Mouse (Mus musculus): Measurements from ENCODE around the gene Rnf130.

Rnf130 gene

GRCm38 (mm10) chr11:50132265-50132664 lies 107.1 kb downstream of the Rnf130 start:
- no peak for DNase-seq (ENCODE audit: low read depth, low spot score)

GRCm38 (mm10) chr11:50134136-50134859 lies 109.2 kb downstream of the Rnf130 start:
- no peak for DNase-seq (ENCODE audit: low read depth, low spot score)

GRCm38 (mm10) chr11:50138206-50138822 lies 113.2 kb downstream of the Rnf130 start:
- DNase-seq (ENCODE audit: low read depth, low spot score) = no peak

- DNase-seq (ENCODE audit: low read depth, low spot score) = no peak
Observed at GRCm38 (mm10) chr11:50139571-50139970, 114.4 kb downstream of the Rnf130 start.

GRCm38 (mm10) chr11:50145529-50145928 lies 120.4 kb downstream of the Rnf130 start:
- DNase-seq (ENCODE audit: low read depth, low spot score) = no peak

- DNase-seq (ENCODE audit: low read depth, low spot score) = no peak
Observed at GRCm38 (mm10) chr11:50146121-50146520, 121.0 kb downstream of the Rnf130 start.

GRCm38 (mm10) chr11:50147267-50147957 lies 122.3 kb downstream of the Rnf130 start:
- no peak for DNase-seq (ENCODE audit: low read depth, low spot score)

GRCm38 (mm10) chr11:50147958-50148476 lies 122.9 kb downstream of the Rnf130 start:
- no peak for DNase-seq (ENCODE audit: low read depth, low spot score)

GRCm38 (mm10) chr11:50149200-50149599 lies 124.1 kb downstream of the Rnf130 start:
- no peak for DNase-seq (ENCODE audit: low read depth, low spot score)

- no peak for DNase-seq (ENCODE audit: low read depth, low spot score)
Observed at GRCm38 (mm10) chr11:50149603-50150150, 124.5 kb downstream of the Rnf130 start.

GRCm38 (mm10) chr11:50151374-50151773 lies 126.2 kb downstream of the Rnf130 start:
- DNase-seq (ENCODE audit: low read depth, low spot score) = no peak

- no peak for DNase-seq (ENCODE audit: low read depth, low spot score)
Observed at GRCm38 (mm10) chr11:50154166-50154565, 129.0 kb downstream of the Rnf130 start.

Data from A20 (cell line).